9 mouse cellular contexts compared by ENCODE assay signal in genomic region chr6:113302258-113302657, GRCm38 (mm10). TPM values are rescaled to one million over a fixed set of nuclear protein-coding genes. Genes with fewer than 3 reads are reported as not detected.
A peak's percentile ranks its signal among the peaks of the same experiment; 100 is the strongest.
DNase-seq lines count a peak whose midpoint lies in the region; ATAC-seq and TF ChIP-seq lines count a peak whose summit lies in the region.
"Had no signal": no experiment of that assay in that cellular context is flagged by ENCODE, and none has a peak within 500 bp of the region (broad histone marks: within the 10 kb centered on the region; RNA-seq: fewer than 3 reads in every experiment).

No protein-coding gene starts in this region.

- H3K27ac ChIP-seq in heart, embryonic 12.5 days (ENCODE audit: poor library complexity, severe bottlenecking), result no peak overlapping the region
- no peak overlapping the region for H3K27ac ChIP-seq in bone marrow macrophage, adult 2 months (ENCODE audit: insufficient read depth, low read depth, low read length)

- H3K36me3 ChIP-seq in heart, embryonic 12.5 days, result no peaks in the 10 kb centered on the region

- TF ChIP-seq POLR2A in bone marrow macrophage, adult 2 months (IDR thresholded peaks at IDR 0.05; ENCODE audit: borderline replicate concordance, low read depth, low read length), result no peak

- no peaks in the 10 kb centered on the region for H3K9me3 ChIP-seq in heart, embryonic 12.5 days (replicated peaks)

- ATAC-seq in heart, embryonic 12.5 days (ENCODE audit: insufficient number of reproducible peaks, low FRiP score), result no peak

- 0 out of 2 replicates have a peak, but pooled peaks cover 4% of the 10 kb centered on the region for H3K4me1 ChIP-seq in heart, embryonic 12.5 days (replicated peaks)
- H3K4me1 ChIP-seq in bone marrow macrophage, adult 2 months (ENCODE audit: control insufficient read depth, insufficient read depth, low read length), result no peaks in the 10 kb centered on the region

- no peak for DNase-seq in heart, postnatal 4 days
- peak; percentile 42 to 44 for DNase-seq in B cell, adult 2 months
- peak; percentile 51 for DNase-seq in lung, postnatal 36 days
- no peak for DNase-seq in neural tube, embryonic 10.5 days (ENCODE audit: extremely low spot score, low spot score)
- no peak for DNase-seq in adrenal gland, adult 2 months
- no peak for DNase-seq in adrenal gland, adult 8-10 months

- TF ChIP-seq CTCF in bone marrow macrophage, adult 2 months (IDR thresholded peaks at IDR 0.05; ENCODE audit: low read depth, low read length), result 0 out of 2 replicates have a peak, but pooled peaks have one; percentile 37

- 22% methylated on average over 3 of the region's 3 CpGs for WGBS in heart, embryonic 12.5 days

- H3K4me2 ChIP-seq in heart, embryonic 12.5 days, result no peak overlapping the region

- H3K27me3 ChIP-seq in heart, embryonic 12.5 days (replicated peaks), result no peaks in the 10 kb centered on the region

- H3K4me3 ChIP-seq in heart, embryonic 12.5 days, result no peak overlapping the region
- H3K4me3 ChIP-seq in bone marrow macrophage, adult 2 months (ENCODE audit: insufficient read depth, low read length), result no peak overlapping the region

- H3K9ac ChIP-seq in heart, embryonic 12.5 days, result 0 out of 2 replicates have a peak overlapping the region, but pooled peaks have one; percentile 21

RNA-seq across cellular contexts. Expression of gene Brpf1, which starts 4.7 kb away (rescaled TPM):
- polyA plus RNA-seq in heart, embryonic 12.5 days (2016; fragmentation: Nextera tagmentation; extraction: Ambion mirVana), result 16.2 and 17.0 TPM in 2 replicates
- 10 to 100 TPM; 21.8 to 23.8 TPM for total RNA-seq in heart, postnatal 4 days (2021)
- polyA plus RNA-seq in bone marrow macrophage, adult 2 months (2012; ENCODE audit: insufficient read depth, insufficient read length, missing spikeins), result 31.6 and 34.1 TPM in 2 replicates
- 10 to 100 TPM; 23.8 to 24.2 TPM for total RNA-seq in adrenal gland, adult 2 months (2021)
- 14.3 and 15.1 TPM in 2 replicates for polyA plus RNA-seq in adrenal gland, adult 2 months (2012; rRNA removed)
- 10 to 100 TPM; 19.5 to 32.3 (median 29.5) TPM for total RNA-seq in adrenal gland, adult 8-10 months (2022)

RNA-seq across cellular contexts. Expression of gene Cpne9, which starts 20.2 kb away (rescaled TPM):
- polyA plus RNA-seq in heart, embryonic 12.5 days (2016; fragmentation: Nextera tagmentation; extraction: Ambion mirVana), result 0.08 and 0.14 TPM in 2 replicates
- not detected for total RNA-seq in heart, postnatal 4 days (2021)
- not detected in 2 replicates for polyA plus RNA-seq in bone marrow macrophage, adult 2 months (2012; ENCODE audit: insufficient read depth, insufficient read length, missing spikeins)
- 1 to 10 TPM; 2.8 to 3.4 TPM for total RNA-seq in adrenal gland, adult 2 months (2021)
- 2.2 and 7.4 TPM in 2 replicates for polyA plus RNA-seq in adrenal gland, adult 2 months (2012; rRNA removed)
- 1 to 10 TPM; 4.4 to 8.6 (median 5.8) TPM for total RNA-seq in adrenal gland, adult 8-10 months (2022)
- total RNA-seq: heart, postnatal 10 days had no signal

RNA-seq across cellular contexts. Expression of gene Ogg1, which starts 24.5 kb away (rescaled TPM):
- 9.0 and 10.6 TPM in 2 replicates for polyA plus RNA-seq in heart, embryonic 12.5 days (2016; fragmentation: Nextera tagmentation; extraction: Ambion mirVana)
- total RNA-seq in heart, postnatal 4 days (2021), result 1 to 10 TPM; 5.2 to 6.2 TPM
- polyA plus RNA-seq in bone marrow macrophage, adult 2 months (2012; ENCODE audit: insufficient read depth, insufficient read length, missing spikeins), result 14.9 and 15.0 TPM in 2 replicates
- 10 to 100 TPM; 10.5 to 16.4 TPM for total RNA-seq in adrenal gland, adult 2 months (2021)
- 22.0 and 22.3 TPM in 2 replicates for polyA plus RNA-seq in adrenal gland, adult 2 months (2012; rRNA removed)
- 10 to 100 TPM; 14.4 to 21.7 (median 17.1) TPM for total RNA-seq in adrenal gland, adult 8-10 months (2022)

RNA-seq across cellular contexts. Expression of gene Camk1, which starts 41.5 kb away (rescaled TPM):
- 110 and 113 TPM in 2 replicates for polyA plus RNA-seq in heart, embryonic 12.5 days (2016; fragmentation: Nextera tagmentation; extraction: Ambion mirVana)
- total RNA-seq in heart, postnatal 4 days (2021), result 10 to 100 TPM; 73.5 to 73.7 TPM
- polyA plus RNA-seq in bone marrow macrophage, adult 2 months (2012; ENCODE audit: insufficient read depth, insufficient read length, missing spikeins), result 216 and 226 TPM in 2 replicates
- 10 to 100 TPM; 49.0 to 58.3 TPM for total RNA-seq in adrenal gland, adult 2 months (2021)
- 56.7 and 69.9 TPM in 2 replicates for polyA plus RNA-seq in adrenal gland, adult 2 months (2012; rRNA removed)
- 10 to 100 TPM; 50.1 to 74.6 (median 64.6) TPM for total RNA-seq in adrenal gland, adult 8-10 months (2022)

Comparison
In these comparisons a context has a peak if more than half of its experiments do, and no peak if none do; other contexts are left out.
1. DNase-seq: peak in B cell, adult 2 months (2 of 2) and lung, postnatal 36 days (single experiment); none in heart, postnatal 4 days (single experiment), neural tube, embryonic 10.5 days (single experiment), adrenal gland, adult 2 months (single experiment) and adrenal gland, adult 8-10 months (single experiment).